Mouse (Mus musculus) kidney, postnatal 4 days (tissue): ENCODE measurements around the gene Ago4.
A peak's percentile ranks its signal among the peaks of the same experiment; 100 is the strongest.

Experiments
- DNase-seq, 2 experiments: peaks; one replicate each; pipeline ENCODE4 v3.0.0; 2021; ENCODE audit warnings: mixed read lengths in 2 of 2

The Ago4 gene

DNA sequence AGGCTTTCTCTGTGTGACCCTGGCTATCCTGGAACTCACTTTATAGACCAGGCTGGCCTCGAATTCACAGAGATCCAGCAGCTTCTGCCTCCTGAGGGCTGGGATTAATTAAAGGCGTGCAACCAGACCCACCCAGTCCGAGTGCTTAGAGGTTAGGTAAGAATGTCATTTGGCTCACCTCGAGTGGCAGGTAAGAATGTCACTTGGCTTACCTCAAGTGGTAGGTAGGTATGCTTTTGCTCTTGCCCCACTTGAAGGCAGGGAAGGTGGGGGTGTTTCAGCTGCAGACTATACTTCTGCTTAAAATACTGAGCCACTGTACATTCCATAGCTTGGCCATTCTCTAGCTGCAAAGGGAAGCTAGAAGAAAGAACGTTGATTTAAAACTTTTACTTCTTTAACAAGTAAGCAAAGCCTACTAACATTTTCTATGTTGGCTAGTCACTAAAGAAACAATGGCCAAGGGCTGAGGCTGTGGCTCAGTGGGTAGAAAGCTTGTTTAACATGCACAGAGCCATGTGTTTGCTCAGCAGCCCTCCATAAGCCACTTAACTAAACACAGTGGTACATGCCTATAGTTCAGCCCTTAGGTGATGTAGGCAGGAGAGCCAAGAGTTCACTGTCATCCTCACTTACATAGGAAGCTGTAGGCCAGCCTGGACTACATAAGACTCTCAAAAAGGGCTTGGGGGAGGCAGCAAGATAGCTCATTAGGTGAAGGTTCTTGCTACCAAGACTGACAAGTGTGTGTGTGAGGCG is 20.8 kb downstream of the Ago4 start:
- no peak for DNase-seq

DNA sequence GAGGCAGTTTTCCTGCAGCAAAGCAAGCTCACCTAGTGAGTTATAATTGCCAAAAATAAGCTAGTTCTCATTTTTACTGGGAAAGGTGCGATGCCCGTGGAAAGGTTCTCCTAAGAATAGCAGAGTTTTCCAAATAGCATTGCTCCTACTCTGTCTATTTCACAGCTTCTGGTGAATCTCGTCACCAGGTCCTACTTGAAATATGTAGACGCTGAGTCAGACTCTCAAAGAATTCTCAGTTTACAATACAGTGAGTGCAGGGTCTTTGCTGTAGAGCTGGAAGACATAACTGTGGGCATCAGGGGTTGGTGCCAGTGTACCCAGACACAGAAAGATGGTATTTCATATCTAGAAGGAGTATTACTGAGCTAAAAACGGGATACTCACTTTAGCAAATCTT is 22.3 kb downstream of the Ago4 start:
- no peak for DNase-seq

DNA sequence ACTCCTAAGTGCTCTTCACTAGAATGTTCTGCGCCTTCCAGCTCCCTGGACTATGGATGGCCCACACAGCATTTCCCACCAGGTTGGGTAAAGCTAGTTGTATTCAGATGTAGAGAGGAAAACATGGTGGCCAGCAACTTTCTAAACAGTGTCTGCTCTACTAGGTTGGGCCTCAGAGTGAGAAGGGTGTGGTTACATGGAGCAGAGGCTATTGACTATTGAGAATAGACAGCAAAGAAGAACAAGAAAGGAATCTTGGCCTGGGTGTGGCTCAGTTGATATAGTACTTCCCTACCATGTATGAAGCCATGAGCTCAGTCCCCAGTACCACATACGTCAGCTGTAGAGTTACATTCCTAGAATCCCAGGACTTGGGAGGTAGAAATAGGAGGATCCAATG is 24.2 kb downstream of the Ago4 start:
- no peak for DNase-seq

DNA sequence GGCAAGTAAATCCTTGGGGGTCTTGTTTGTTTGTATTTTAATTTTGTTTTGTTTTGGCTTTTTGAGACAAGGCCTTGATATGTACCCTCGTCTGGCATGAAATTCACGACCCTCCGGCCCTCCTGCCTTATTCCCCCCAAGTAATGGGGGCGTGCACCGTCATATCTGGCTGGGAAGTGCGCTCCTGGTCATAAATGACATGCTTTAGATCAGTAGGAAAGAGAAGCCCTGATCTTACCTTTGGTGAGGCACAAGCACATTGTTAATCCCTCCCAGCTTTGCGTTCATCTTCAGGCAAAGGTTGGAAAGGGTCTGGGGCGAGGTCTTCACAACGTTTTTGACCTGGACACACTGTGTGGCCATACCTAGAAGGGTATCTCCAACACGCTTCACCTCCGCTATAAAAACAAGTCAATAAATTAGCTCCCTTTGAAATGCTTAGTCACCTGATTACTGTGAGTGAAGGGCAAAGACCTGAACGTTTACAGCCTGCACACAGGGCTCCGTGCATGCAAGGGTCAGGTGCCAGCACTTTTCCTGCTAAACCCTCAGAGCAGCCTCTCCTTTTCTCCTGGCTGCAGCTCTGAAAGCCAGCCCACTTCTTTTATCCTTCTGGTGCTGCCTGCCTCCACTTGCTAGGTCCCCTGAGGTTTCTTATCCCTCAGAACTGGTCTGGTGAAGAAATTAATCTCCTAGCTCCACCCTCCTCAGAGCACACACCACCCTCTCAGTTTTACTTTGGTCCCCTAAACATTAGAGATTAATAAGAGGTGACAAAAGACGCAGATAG is 25.0 kb downstream of the Ago4 start:
- no peak for DNase-seq

DNA sequence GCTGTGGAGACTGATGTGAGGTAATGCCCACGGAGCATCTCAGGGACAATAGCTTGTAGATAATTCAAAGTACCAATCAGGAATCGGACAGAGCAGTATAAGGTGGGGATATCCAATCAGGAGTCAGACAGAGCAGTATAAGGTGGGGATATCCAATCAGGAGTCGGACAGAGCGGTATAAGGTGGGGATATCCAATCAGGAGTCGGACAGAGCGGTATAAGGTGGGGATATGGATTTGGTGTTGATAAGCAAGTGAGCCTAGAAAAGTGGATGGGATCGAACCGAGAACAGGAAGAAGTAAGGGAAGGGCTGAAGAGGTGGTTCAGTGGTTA is 30.3 kb downstream of the Ago4 start:
- no peak for DNase-seq

DNA sequence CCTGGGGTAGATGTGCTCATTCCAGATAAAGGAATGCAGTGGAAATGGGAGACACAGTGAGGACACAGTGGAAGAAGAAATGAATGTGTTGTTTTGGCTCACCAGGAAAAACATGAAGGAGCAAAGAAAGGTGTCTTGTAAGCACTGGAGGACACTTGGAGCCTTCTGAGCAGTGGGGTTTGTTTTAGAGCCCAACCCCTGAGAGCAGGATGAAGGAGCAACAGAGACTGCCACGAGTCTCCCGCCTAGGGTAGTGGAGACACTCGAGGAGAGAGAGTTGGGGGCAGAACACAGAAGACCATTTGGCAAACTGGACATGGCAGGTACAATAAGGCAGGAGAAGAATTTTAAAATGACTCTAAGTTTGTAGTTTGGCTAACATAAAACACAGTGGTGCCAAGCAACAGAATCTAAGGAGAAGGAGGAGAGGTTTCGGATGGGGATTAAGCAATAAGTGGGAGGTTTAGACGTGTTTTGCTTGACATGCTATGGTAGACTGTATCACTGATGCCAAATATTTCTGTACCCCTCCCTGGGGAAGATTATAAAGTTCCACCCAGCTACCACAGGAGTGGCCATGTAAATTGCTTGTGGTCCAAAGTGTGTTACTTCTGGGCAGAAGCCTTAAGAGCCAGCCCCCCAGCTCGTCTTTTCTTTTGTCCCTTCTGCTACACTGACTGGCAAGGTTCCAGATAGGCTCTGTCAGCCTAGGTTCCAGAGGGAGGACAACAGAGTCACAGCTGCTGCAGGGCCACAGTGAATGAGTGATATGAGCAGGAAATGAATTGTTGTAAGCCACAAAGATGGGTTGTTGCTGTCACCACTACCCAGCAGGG is 30.9 kb downstream of the Ago4 start:
- peak; percentile 8 to 16 for DNase-seq

DNA sequence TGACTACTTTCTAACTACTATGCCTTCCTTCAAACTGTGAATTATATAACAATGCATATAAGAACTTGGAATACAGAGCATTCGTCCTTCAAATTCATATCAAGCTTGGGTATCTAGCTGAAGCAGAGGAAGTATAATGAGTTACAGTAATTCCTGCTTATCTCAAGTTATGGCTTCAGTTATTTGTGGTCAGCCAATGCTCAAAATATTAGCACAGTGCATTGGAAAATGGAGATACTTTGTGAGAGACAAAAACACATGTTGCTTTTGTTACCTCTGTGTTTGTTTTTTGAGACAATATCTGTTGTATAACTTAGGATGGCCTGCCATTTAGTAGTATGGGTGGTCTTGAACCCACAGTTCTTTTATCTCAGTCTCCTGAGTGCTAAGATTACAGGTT is 34.7 kb downstream of the Ago4 start:
- DNase-seq: no peak

DNA sequence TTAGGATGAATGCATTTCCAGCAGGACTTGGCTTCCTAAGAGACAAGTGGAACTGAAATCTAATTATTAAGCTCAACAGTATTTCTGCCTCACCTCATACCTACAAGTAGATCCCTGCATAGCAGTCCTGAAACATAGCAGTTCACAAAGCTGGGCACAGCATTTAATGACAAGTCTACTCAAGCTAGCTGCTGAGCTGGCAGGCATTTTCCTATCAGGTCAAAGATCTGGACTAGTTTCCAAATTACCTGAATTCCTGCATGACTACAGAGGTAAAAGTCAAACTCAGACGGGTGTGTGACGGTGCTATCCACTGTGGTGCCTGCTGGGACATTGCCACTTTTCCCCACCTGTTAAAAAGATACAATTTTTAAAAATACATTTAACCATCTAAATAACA is 36.3 kb downstream of the Ago4 start:
- DNase-seq: no peak

DNA sequence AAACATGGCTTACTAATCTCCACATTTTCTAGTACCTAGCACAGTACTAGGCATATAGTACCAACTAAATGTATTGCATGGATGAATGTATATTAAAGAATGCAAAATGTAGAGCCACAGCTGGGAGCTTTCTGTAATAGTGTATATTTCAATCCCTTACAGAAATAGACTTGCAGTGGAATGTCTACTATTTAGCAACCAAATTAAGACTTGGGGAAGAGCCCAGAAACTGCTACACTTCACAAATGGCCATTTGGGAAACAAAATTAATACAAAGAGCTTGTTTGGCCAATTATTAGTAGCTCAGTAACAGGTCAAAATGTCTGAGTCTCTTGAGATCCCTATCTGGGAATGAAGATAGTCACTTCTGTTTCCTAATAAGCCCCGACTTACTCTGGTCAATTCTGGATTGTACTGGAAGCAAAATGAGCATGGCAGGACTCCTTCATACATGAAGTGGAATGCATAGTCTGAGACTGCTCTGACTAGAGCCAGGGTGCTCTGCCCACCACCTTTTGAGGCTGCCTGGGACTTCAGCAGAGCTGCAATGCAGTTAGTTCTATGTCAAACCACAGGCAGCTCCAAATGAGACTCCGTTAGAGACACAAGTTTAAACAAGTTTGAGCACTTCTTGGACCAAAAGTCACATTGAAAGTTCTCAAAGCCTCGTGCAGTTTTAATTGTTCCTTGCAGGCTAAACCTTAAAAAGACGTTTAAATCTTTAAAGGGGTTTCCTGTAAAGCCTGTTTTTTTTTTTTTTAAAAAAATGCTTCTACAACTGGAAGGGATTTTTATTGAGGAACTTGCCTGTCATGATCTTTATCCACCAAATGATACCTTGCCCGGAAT is 37.1 kb downstream of the Ago4 start:
- peak; percentile 11 to 16 for DNase-seq

DNA sequence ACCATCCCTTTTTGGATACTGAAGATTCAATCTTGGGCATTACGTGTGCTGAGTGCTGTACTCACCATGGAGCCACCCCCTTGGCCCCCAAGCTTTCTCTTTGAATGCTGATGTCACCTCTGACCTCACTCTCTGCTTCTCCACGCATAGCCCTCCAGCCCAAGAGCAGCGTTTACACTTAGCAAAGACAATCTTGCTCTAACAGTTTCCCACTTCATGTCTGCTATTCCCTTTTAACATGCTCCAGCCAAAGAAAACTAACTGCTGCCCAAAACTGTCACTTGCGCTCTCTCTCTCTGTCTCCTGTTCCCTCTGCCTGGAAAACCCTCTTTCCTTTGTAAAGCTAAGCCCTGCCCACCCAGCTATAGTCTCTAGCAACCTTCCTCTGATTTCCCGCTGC is 37.8 kb downstream of the Ago4 start:
- peak; percentile 19 for DNase-seq

DNA sequence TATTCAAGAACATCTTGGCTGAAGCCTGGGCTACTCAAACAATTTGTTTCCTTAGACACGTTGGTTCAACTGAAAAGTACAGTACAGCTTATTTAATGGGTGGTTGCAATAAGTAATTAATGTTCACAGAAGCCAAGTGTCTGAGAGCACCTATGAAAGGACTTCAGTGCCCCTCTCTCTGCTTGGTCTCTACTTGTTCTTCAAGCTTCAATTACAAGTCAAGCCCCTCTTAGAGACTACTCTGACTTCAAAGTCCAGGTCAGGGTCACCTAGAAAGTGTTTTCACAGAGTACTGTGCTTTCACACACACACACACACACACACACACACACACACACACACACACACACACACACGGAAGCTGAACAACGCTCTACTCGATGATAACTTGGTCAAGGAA is 39.9 kb downstream of the Ago4 start:
- DNase-seq: no peak

DNA sequence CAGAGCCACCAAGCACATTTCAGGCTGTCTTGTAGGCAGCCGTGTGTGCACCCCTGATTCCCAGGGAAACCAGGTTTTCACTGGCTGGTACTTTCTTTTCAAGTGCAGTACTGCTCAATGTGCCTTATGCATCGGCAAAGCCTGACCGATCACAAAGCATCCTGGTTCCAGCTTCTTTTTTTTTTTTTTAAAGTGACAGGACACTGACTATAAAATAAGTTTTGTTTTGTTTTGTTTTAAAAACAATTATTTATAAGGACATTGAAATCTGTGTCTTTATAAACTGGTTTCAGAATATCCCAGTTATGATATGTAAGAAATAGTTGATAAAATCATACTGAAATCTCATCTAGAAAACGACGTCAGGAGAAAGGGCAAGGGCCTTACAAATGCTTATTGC is 41.3 kb downstream of the Ago4 start:
- no peak for DNase-seq

DNA sequence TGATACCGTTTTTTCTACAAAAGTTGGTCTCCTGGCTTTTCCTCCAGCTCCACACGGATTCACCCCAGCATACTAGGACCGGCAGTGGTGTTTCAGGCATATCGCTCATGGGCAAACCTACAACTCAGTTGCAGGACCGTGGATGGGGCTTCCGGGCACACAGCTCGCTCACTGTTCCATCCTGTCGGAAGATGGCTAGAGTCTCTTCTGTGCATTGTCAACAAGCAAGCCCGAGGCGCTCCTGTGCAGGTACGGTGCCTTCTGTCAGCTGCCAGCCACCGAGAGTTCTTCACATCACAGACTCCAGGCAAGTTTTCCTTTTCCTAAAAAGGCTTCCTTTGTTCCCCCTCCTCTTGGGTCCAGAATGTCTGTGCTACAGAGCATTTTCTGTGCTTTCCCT is 42.5 kb downstream of the Ago4 start:
- no peak for DNase-seq

DNA sequence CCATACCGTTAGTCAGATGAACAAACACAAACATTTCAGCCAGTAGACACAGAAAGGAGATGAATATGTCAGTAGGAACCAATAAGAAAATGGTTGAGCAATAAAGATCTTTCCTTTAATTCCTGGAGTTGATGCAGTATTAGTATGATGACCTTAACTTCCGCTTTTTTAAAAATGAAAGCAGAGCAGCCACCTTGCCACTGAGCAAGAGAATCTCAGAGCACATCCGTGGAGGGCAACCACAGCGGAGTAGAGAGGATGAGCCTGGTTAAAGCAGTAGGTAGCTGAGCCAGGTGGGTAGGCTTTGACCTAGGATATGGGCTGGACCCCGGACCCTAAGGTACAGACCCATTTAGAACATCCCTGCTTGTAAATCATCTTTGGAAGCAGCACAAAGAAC is 43.5 kb downstream of the Ago4 start:
- DNase-seq: no peak

DNA sequence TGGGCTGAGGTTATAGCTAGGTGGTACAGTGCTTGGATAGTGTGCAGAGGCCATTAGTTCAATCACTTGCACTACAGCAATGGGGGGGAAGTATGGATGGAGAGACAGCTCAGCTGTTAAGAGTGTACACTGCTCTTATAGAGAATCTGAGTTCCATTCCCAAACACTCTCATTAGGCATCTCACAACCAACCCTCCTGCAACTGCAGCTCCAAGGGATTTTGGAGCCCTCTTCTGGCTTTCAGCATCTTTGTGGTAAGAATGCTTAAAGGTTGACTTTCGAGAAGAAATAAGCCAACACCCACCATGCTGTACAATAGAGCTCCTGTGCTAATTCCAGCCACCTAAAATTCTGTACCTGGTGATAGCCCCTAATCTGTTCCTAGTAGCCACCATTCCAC is 47.1 kb downstream of the Ago4 start:
- DNase-seq: no peak

DNA sequence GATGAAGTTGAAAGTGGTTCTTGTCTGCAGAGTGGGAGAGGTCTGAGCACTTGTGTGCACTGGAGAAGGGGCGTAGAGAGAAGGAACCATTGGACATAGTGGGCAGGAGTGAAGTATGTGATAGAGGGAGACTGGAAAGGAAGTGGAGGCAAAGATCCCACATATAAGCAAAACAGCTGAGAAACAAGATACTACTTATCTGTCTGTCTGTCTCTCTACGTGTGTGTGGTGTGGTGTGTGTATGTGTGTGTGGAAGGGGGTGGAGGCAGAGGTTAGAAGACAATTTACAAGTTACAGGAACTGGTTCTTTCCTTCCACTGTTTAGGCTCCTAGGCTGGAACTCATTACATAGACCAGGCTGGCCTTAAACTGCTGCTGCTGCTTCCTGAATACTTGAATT is 48.2 kb downstream of the Ago4 start:
- no peak for DNase-seq

DNA sequence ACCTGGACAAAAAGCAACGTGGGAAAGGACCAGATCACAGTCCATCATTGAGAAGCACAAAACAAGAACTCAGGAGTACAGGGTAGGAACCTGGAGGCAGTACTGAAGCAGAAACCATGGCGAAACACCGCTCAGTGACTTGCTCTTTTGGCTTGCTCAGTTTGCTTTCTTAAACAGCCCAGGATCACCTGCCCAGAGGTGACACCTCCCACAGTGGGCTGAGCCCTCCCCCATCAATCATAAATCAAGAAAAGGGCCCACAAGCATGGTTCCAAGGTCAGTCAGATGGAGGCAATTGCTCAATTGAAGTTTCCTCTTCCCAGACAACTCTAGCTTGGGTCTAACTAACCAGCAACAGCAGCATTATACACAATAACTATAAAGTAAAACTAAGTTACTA is 49.4 kb downstream of the Ago4 start:
- DNase-seq: no peak

DNA sequence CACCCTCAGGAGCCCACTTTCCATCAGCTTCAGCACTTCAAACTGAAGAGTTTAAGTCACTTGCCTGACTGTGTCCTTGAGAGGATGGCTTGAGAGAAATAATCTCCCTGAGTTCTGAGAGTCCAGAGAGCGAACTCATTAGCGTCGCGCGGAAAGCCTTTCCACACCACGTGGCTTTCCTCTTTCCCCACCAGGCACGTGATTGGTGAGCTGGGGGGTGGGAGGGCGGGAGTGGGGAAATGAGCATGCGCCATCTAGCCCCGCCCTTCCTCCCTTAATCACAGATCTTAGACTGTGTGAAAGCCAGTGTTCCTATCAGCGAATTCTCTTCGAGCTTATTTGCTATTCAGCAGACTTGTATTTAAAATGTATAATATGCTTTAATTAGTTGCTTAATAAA is 50.3 kb downstream of the Ago4 start:
- no peak for DNase-seq

DNA sequence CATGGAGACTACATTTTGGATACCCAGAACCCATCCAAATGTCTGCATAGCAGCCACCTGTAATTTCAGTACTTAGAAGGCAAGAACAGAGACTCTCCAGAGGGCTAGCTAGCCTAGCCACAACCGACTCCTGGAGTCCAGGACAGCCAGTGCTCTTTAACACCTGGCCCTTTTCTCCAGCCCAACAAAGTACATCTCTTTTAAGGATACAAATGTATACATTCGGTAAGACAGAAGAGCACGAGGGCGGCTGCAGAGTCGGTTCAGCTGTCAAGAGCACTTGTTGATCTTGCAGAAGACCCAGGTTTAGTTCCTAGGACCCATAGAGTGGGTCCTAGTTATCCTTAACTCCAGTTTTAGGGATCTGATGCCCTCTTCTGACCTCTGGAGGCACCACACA is 51.8 kb downstream of the Ago4 start:
- no peak for DNase-seq

DNA sequence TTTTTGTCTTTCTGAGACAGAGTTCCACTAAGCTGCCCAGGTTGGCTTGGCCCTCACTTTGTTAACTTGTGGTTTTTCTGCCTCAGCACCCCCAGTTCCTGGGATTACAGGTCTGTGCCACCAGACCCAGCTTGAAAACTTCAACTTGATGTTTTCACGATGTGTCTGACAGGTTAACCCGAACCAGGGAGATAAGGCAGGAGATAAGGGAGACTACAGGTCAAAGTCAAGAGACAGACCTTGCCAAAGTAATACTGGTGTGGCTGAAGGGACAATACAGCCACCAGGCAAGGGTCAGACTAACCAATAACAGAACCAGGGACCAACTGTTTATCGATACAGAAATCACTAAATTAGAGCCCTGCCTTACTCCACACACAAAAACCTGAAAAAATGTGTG is 53.0 kb downstream of the Ago4 start:
- no peak for DNase-seq

DNA sequence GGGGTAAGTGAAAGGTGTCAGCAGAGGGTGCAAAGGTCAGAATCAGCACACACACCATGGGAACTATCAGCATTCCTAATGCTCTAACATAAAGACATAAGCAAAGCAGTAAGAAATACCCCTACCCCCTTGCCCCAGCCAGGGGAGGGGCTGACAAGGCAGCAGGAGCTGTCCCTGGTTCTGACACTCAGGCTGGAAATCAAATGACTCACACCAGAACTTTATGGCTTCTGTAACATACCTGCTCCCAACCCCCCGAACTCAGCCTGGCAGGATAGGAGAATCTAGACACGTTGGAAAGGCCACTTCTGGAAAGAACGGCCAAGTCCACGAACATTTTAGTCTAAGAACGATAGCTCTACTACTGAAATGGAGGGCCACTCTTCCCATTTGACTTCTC is 60.2 kb downstream of the Ago4 start:
- DNase-seq: peak; percentile 44 to 55

DNA sequence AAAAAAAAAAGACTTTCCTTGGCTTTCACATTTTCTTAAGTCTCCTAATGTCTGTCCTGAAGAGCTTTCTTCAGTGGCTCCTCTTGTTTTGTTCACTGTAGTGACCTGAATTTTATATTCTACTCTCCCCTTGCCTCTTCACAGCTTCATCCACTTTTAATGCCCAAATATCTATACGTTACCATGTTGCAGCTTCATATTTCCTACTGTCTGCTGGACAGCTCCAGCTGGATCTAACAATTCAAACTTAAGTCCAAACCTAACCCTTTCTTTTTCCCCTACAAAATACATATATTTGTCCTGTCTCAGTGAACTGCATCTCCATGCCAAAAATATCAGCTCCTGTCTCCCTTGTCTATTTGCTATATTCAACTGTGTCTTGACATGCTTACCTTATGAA is 63.9 kb downstream of the Ago4 start:
- DNase-seq: no peak

DNA sequence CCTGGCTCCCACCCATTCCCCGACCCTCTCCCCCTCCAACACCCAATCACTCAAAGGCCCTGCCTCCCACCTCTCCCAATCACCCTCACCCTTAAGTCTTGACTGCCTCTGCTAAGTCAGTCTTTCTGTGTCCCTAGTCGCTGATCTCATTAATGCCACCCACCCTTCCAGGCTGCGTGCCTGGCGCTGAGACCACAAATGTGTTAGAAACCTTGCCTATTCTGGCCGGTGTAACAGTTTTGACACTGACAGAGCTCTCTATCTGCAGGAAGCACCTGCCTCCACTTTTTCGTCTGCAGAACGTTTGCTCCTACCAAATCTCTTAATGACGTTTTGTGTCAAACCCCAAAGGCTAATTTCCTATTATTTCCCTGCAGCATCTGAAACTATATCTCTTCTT is 64.3 kb downstream of the Ago4 start:
- DNase-seq: no peak
